Mouse (Mus musculus) neural tube, embryonic 11.5 days (tissue): ENCODE measurements at regions not wholly inside any gene's neighbourhood (a gene's known extent, or its start where the extent isn't known, plus 50 kb on each side); places are given as distances from the start of the nearest gene placed in this dataset.

Source experiments
- ATAC-seq: fragments of 200-750 bp; cut with Nextera tagmentation; 2 replicates; pipeline ENCODE4 v1.8.0; 2017; ENCODE audit warnings: moderate number of reproducible peaks, mild to moderate bottlenecking, moderate TSS enrichment, moderate library complexity; ENCODE audit not compliant: insufficient read depth, low FRiP score, low TSS enrichment
- DNase-seq: peaks from one replicate; pipeline ENCODE4 v3.0.0-alpha.2; 2015; ENCODE audit warnings: low spot score
- H3K27ac ChIP-seq: fragments of 300-500 bp; sonication (generic); 2 replicates; pipeline ENCODE4 v1.5.1; 2014; ENCODE audit warnings: low read depth, mild to moderate bottlenecking, low read length
- H3K27me3 ChIP-seq: fragments of 300-500 bp; sonication (generic); 2 replicates; pipeline ENCODE4 v1.6.1; 2014; ENCODE audit warnings: mild to moderate bottlenecking, low read length, mixed read lengths; ENCODE audit not compliant: control insufficient read depth, insufficient read depth
- H3K36me3 ChIP-seq: fragments of 300-500 bp; sonication (generic); 2 replicates; pipeline ENCODE4 v1.6.1; 2014; ENCODE audit warnings: mild to moderate bottlenecking, low read length, moderate library complexity, mixed read lengths; ENCODE audit not compliant: control insufficient read depth, insufficient read depth
- H3K4me1 ChIP-seq: fragments of 300-500 bp; sonication (generic); 2 replicates; pipeline ENCODE4 v1.6.1; 2014; ENCODE audit warnings: low read length, mixed read lengths; ENCODE audit not compliant: control insufficient read depth, insufficient read depth
- H3K4me2 ChIP-seq: fragments of 300-500 bp; sonication (generic); 2 replicates; pipeline ENCODE4 v1.6.1; 2014; ENCODE audit warnings: low read depth, mild to moderate bottlenecking, moderate library complexity
- H3K4me3 ChIP-seq: fragments of 300-500 bp; sonication (generic); 2 replicates; pipeline ENCODE4 v1.5.1; 2014; ENCODE audit warnings: low read depth, low read length
- H3K9ac ChIP-seq: fragments of 300-500 bp; sonication (generic); 2 replicates; pipeline ENCODE4 v1.6.1; 2014; ENCODE audit warnings: mild to moderate bottlenecking, low read length
- H3K9me3 ChIP-seq: fragments of 300-500 bp; sonication (generic); 2 replicates; pipeline ENCODE4 v1.6.1; 2016; ENCODE audit warnings: low read length; ENCODE audit not compliant: control insufficient read depth
- WGBS: fragments of 180-500 bp; shearing (Covaris S2); extraction: QIAGEN DNeasy Blood & Tissue Kit; methylation state at CpG from one replicate; pipeline ENCODE4 v1.1.7; 2014; 5-methylcytosine and 5-hydroxymethylcytosine counted together

DNA sequence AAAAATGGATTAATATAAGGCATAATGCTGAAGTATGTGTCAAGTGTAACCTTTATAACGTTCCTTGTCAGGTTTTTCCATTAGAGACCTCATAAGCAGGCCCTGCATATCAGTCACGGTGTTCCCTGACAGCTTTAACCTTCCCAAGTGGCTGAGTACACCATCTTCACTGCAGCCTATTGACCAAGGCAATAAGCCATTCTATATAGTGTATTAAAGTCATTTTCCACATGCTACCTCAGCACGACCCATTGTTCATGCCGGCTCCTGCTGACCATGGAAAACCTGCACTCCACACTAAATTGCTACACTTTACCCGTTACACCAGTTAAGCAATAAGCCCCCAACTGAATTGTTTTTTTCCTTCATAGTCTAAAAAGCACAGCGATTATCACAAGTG is 883.0 kb upstream of the Arrdc3 start:
- DNase-seq: peak; percentile 27
- Histone ChIP-seq H3K4me3 (no peak overlapping the region), H3K4me2 (no peak overlapping the region), H3K4me1 (peaks cover 5% of the 10 kb centered on the region; the same call in 1 of the 2 replicates), H3K9me3 (no peaks in the 10 kb centered on the region), H3K27ac (peak overlapping the region; percentile 34), H3K27me3 (no peaks in the 10 kb centered on the region), H3K9ac (no peak overlapping the region), H3K36me3 (no peaks in the 10 kb centered on the region)
- 27% methylated on average over 6 of the region's 6 CpGs for WGBS
- peak; percentile 83 for ATAC-seq

- WGBS: 8% methylated on average over 4 of the region's 4 CpGs
- no peaks in the 10 kb centered on the region for H3K27me3 ChIP-seq
- H3K4me2 ChIP-seq: no peak overlapping the region
- DNase-seq: peak; percentile 72
- no peaks in the 10 kb centered on the region for H3K9me3 ChIP-seq
- H3K9ac ChIP-seq: no peak overlapping the region
- H3K4me1 ChIP-seq: peaks cover 5% of the 10 kb centered on the region; the same call in 1 of the 2 replicates
- no peaks in the 10 kb centered on the region for H3K36me3 ChIP-seq
- H3K4me3 ChIP-seq: no peak overlapping the region
- peak overlapping the region; percentile 34 for H3K27ac ChIP-seq
- peak; percentile 78 for ATAC-seq
Observed at GRCm38 (mm10) chr13:80000693-80001092, 882.5 kb upstream of the Arrdc3 start.
